Mouse (Mus musculus) leukemia stem cell, adult 10-12 weeks (primary cell): Measurements from ENCODE around the gene Srgn. TPM values are rescaled to one million over a fixed set of nuclear protein-coding genes. Genes with fewer than 3 reads are reported as not detected.

Experiments
- polyA plus RNA-seq: library from polyadenylated mRNA; stranded (reverse); fragments of >175 nt; gene quantifications from 2 replicates; pipeline ENCODE4 v1.2.3, GENCODE M21; 2012; ENCODE audit warnings: low replicate concordance

Srgn gene
- 3.4 and 66.0 TPM in 2 replicates for polyA plus RNA-seq

GRCm38 (mm10) chr10:62527351-62527750, at the start of gene Srgn:
Gene Srgn (minus strand): TSS chr10:62527451.

GRCm38 (mm10) chr10:62486618-62487415, 40.4 kb downstream of the Srgn start, which contains the start of gene Vps26a:
Gene Vps26a (minus strand): TSS chr10:62486805.

GRCm38 (mm10) chr10:62449364-62450279, 77.6 kb downstream of the Srgn start, which contains the start of the genes 4930507D05Rik and Supv3l1:
Gene 4930507D05Rik (plus strand): TSS chr10:62449489.
Gene Supv3l1 (minus strand): TSS chr10:62449738.

Other genes with a start within 250 kb of the Srgn start
- gene Hk1, start 147.5 kb downstream of the Srgn start, polyA plus RNA-seq, result 506 and 712 TPM in 2 replicates
- not detected in 2 replicates for gene Hkdc1, start 105.0 kb downstream of the Srgn start, polyA plus RNA-seq
- gene 4930507D05Rik, start 78.0 kb downstream of the Srgn start, polyA plus RNA-seq, result 0.22 TPM in 1 of 2 replicates, not detected in the other
- gene Supv3l1, start 77.7 kb downstream of the Srgn start, polyA plus RNA-seq, result 17.2 and 32.5 TPM in 2 replicates
- gene Vps26a, start 40.6 kb downstream of the Srgn start, polyA plus RNA-seq, result 0.57 and 15.4 TPM in 2 replicates
- 4.2 and 9.4 TPM in 2 replicates for gene Kif1bp, start 51.0 kb upstream of the Srgn start, polyA plus RNA-seq
- 60.1 and 80.2 TPM in 2 replicates for gene Ddx21, start 74.8 kb upstream of the Srgn start, polyA plus RNA-seq
- gene Ddx50, start 123.8 kb upstream of the Srgn start, polyA plus RNA-seq, result 18.1 and 20.8 TPM in 2 replicates
- not detected in 2 replicates for gene Stox1, start 198.7 kb upstream of the Srgn start, polyA plus RNA-seq